Mouse (Mus musculus): ENCODE results near the gene Qdpr. TPM values are rescaled to one million over a fixed set of nuclear protein-coding genes. Genes with fewer than 3 reads are reported as not detected.
"Not testable (repeated sequence)": the region's sequence is repeated elsewhere in the genome, so short reads cannot be mapped to it uniquely, and the experiment has no call there.

Qdpr gene
- polyA plus RNA-seq, 1 experiment from 2014 or later, result 111 TPM

DNA sequence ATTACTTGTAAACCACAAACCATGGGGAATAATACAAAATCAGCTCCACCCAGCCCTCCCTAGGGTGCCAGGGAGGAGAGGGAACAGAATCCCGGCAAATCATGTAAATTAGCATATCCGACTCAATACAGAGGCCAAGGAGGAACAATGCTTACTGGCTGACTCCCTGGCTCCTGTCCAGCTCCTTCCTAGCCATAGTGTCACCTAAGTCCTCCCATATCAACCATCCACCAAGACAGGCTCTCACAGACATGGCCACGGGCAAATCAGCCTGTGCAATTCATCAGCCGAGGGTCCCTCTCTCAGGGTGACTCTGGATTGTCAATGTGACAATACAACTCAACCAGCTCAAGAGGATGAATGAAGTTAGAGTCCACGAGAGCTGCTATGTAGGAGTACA is 1.4 kb downstream of the Qdpr start:
- Histone ChIP-seq H3K4me2 (replicated peaks) (peak overlapping the region; percentile 95), H3K27ac (replicated peaks) (no peak overlapping the region), H3K36me3 (peaks cover 8% of the 10 kb centered on the region), H3K4me3 (peak overlapping the region; percentile 72), H3K4me1 (peaks cover 18% of the 10 kb centered on the region), H3K9me3 (no peaks in the 10 kb centered on the region), H3K27me3 (no peaks in the 10 kb centered on the region), H3K9ac (replicated peaks) (peak overlapping the region; percentile 72)
- no peak for ATAC-seq (ENCODE audit: low FRiP score, low read depth)
- WGBS, result 36% methylated on average over 5 of the region's 5 CpGs

DNA sequence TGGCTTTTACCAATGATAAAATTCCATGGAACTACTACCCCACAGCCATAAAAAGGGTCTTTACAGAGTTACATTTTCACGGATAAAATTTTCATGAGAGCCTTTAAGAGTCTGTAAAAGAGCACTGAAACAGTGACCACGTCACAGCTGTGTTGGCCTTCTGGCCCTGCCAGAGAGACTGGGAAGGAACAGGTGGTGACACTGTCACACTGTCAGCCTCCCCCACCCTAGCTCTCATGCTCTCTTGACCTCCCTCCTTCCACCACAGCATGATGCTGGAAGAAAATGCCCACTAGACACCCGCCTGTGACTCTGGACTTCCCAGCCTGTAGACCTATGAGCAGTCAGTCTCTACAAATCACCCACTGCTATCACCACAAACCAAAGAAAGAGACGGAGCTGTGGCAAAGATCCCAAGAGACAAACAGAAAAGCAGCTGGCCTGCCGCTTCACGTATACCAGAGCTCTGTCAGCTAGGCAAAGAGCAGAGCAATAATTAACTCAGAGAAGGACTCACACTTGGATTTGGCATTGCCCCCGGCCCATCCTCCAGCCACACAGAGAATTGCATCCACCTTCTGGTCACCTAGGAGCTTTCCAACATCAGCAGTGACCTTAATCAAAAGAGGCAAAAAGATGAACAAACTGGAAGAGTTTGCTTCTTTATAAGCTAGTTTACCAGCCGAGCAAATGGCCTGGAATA is 5.8 kb downstream of the Qdpr start:
- Histone ChIP-seq H3K9me3 (no peaks in the 10 kb centered on the region), H3K27ac (replicated peaks) (no peak overlapping the region), H3K4me2 (replicated peaks) (no peak overlapping the region), H3K9ac (replicated peaks) (no peak overlapping the region), H3K36me3 (peaks cover 18% of the 10 kb centered on the region), H3K4me1 (peaks cover 14% of the 10 kb centered on the region), H3K4me3 (no peak overlapping the region), H3K27me3 (no peaks in the 10 kb centered on the region)
- 91% methylated on average over 8 of the region's 8 CpGs for WGBS
- ATAC-seq (ENCODE audit: low FRiP score, low read depth), result no peak

DNA sequence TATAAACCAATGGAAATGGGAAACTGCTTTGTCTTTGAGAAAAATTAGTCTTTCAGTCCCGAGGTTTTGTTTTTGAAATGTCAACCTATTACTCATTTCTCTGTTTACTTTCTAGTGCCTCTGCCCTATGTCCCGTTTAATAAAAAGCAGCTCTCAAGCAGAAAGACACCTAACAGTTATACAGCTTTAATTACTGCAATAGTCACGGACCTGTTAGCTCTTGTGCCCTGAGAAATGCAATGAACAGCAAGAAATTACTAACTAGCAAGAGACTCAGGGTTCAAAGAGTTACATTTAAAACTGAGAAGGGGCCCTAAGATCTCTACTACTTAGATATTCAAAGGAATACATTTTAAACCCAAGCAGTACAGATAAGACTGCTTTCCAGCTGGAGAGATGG is 8.3 kb downstream of the Qdpr start:
- H3K4me1 ChIP-seq, result no peaks in the 10 kb centered on the region
- no peak for ATAC-seq (ENCODE audit: low FRiP score, low read depth)

DNA sequence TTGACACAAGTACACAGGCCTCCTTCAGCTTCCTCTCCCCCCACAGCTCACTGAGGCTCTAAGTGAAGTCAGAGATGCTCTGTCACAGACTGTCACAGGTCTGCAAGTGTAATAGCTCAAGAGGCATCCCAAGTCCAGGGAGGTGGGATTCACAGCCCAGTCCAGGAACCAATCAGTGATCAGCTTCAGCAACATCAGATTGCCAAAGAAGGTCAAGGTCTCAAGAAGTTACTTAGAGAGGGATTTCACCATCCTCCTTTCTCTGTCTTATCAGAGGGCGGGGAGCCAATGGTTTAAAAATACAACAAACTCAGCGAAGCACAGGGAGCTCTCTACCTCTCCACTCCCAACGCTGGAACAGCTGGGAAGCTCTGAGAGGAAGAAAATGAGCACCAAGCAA is 8.9 kb downstream of the Qdpr start:
- WGBS, result 84% methylated on average over 3 of the region's 3 CpGs
- Histone ChIP-seq H3K4me3 (no peak overlapping the region), H3K9ac (replicated peaks) (no peak overlapping the region), H3K27me3 (no peaks in the 10 kb centered on the region), H3K4me1 (no peaks in the 10 kb centered on the region), H3K4me2 (replicated peaks) (no peak overlapping the region), H3K27ac (replicated peaks) (no peak overlapping the region), H3K9me3 (no peaks in the 10 kb centered on the region), H3K36me3 (peaks cover 30% of the 10 kb centered on the region)
- no peak for ATAC-seq (ENCODE audit: low FRiP score, low read depth)

More for the DNA sequence above, 8.3 kb downstream of the Qdpr start:
- Histone ChIP-seq H3K27me3 (no peaks in the 10 kb centered on the region), H3K4me3 (no peak overlapping the region), H3K36me3 (peaks cover 30% of the 10 kb centered on the region), H3K27ac (replicated peaks) (no peak overlapping the region), H3K9ac (replicated peaks) (no peak overlapping the region), H3K9me3 (no peaks in the 10 kb centered on the region), H3K4me2 (replicated peaks) (no peak overlapping the region)
- WGBS, result 92% methylated on average over 3 of the region's 3 CpGs

DNA sequence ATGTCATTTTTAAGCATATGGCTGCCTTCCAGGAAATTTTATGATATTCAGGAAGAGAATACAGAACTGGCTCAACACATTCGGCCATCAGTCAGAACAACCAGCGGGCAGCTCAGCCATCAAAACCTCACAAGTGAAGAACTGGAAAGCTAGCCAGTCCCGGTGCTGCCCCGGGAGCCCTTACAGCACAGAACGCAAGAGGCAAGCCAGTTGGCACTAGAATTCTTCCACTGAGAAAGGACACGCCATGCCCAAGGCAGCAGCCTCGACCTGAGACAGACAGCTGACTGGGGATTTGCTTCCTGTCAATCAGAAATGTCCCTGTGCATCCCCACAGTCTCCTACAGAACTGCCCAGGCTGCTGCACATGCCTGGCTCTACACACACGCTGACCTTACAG is 11.7 kb downstream of the Qdpr start:
- ATAC-seq (ENCODE audit: low FRiP score, low read depth), result no peak
- Histone ChIP-seq H3K27ac (replicated peaks) (no peak overlapping the region), H3K9me3 (no peaks in the 10 kb centered on the region), H3K9ac (replicated peaks) (no peak overlapping the region), H3K36me3 (peaks cover 30% of the 10 kb centered on the region), H3K4me2 (replicated peaks) (no peak overlapping the region), H3K4me1 (no peaks in the 10 kb centered on the region), H3K27me3 (no peaks in the 10 kb centered on the region), H3K4me3 (no peak overlapping the region)
- 91% methylated on average over 8 of the region's 8 CpGs for WGBS

DNA sequence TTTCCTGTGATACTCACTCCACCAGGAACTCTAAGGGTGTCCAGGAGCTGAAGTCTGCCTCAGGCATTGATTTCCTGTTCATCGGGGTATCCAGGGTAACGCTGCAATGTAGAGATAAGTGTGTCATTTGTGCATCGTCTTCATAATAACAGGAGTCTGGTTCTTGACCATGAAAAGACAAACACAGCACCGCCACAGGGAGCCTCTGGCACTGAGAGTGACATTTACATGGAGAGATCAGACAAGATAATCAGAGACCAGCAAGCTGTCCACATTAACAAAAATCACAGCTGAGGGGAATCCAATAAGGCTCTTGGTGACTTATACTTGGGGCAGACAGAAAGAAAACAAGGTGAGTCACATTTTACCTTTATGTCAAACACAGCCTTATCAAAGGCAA is 12.2 kb downstream of the Qdpr start:
- ATAC-seq (ENCODE audit: low FRiP score, low read depth), result no peak; the same call in 1 of the 2 replicates
- Histone ChIP-seq H3K4me1 (no peaks in the 10 kb centered on the region), H3K36me3 (peaks cover 30% of the 10 kb centered on the region)

DNA sequence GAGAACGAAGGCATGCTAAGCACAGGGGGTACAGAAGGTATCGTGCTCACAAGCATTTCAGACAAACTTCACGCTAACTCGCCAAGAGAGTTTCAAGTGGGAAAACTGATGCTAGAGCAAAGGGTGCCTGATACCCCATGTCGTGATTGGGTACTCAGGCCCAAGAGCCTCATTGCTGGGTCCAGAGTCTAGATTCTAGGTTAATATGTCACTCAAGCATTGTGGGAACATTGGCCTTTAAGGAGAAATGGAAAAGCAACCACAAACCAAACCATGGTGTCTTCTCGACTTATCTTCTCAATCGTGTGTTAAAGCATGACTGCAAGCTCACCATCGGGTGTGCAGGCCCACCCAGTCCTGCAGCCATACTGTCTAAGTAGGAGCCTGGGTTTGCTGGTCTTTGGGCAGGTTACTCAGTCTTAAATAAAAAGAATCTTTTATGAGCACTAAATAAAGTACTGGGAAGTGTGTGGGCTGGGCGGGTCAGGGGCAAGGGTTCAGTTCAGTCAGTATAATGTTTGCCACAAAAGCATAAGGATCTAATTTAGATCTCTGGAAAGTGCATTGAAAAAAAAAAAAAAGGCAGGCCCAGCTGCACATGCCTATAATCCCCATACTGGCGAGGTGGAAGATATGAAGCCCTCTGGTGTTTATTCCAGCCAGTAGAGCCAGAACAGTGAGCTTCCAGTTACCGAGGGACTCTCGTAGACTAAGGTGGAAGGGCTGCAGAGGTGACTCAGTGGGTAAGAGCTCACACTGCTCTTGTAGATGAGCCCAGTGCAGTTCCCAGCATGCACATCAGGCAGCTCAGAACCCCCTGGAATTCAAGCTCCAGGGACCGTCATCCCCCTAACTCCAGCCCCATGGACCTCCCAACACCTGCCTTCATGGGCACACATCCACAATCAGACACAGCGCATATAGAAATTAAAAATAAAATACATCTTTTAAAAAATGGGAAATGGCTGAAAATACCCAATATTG is 13.8 kb downstream of the Qdpr start:
- no peak for ATAC-seq (ENCODE audit: low FRiP score, low read depth)
- H3K4me3 ChIP-seq, result no peak overlapping the region

More for the DNA sequence above, 12.2 kb downstream of the Qdpr start:
- no peaks in the 10 kb centered on the region for H3K27me3 ChIP-seq
- H3K27ac ChIP-seq (replicated peaks), result no peak overlapping the region
- H3K9me3 ChIP-seq, result no peaks in the 10 kb centered on the region
- no peak overlapping the region for H3K4me2 ChIP-seq (replicated peaks)
- H3K9ac ChIP-seq (replicated peaks), result no peak overlapping the region
- H3K4me3 ChIP-seq, result no peak overlapping the region
- WGBS, result 80% methylated on average over 4 of the region's 4 CpGs

DNA sequence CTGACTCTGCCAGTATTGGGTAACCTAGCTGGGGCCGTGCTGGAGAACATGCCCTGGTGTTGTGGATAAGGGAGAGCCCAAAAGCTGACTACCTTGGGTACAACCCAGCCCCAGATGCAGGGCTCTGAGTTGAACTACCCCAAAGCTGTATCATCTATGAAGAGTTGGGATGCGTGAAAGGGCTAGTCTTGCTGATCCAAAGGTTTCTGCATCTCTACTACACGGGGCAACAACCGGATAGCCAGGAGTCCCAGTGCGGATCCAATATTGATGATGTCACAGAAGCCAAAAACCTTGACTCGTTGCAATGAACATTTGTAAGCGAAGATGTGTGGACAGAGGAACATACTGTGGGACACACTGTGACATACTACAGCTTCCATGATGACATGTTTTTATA is 22.1 kb downstream of the Qdpr start:
- Histone ChIP-seq H3K36me3 (0 out of 2 replicates have a peak, but pooled peaks cover 3% of the 10 kb centered on the region), H3K4me2 (replicated peaks) (no peak overlapping the region), H3K9ac (replicated peaks) (no peak overlapping the region), H3K27ac (replicated peaks) (no peak overlapping the region), H3K4me3 (no peak overlapping the region), H3K4me1 (no peaks in the 10 kb centered on the region), H3K27me3 (no peaks in the 10 kb centered on the region), H3K9me3 (no peaks in the 10 kb centered on the region)
- WGBS, result 94% methylated on average over 7 of the region's 7 CpGs
- ATAC-seq (ENCODE audit: low FRiP score, low read depth), result no peak

More for the DNA sequence above, 13.8 kb downstream of the Qdpr start:
- Histone ChIP-seq H3K4me1 (no peaks in the 10 kb centered on the region), H3K27ac (replicated peaks) (no peak overlapping the region), H3K9ac (replicated peaks) (no peak overlapping the region), H3K4me2 (replicated peaks) (no peak overlapping the region), H3K36me3 (peaks cover 29% of the 10 kb centered on the region; the same call in 1 of the 2 replicates), H3K9me3 (no peaks in the 10 kb centered on the region), H3K27me3 (no peaks in the 10 kb centered on the region)
- WGBS, result 91% methylated on average over 14 of the region's 14 CpGs

DNA sequence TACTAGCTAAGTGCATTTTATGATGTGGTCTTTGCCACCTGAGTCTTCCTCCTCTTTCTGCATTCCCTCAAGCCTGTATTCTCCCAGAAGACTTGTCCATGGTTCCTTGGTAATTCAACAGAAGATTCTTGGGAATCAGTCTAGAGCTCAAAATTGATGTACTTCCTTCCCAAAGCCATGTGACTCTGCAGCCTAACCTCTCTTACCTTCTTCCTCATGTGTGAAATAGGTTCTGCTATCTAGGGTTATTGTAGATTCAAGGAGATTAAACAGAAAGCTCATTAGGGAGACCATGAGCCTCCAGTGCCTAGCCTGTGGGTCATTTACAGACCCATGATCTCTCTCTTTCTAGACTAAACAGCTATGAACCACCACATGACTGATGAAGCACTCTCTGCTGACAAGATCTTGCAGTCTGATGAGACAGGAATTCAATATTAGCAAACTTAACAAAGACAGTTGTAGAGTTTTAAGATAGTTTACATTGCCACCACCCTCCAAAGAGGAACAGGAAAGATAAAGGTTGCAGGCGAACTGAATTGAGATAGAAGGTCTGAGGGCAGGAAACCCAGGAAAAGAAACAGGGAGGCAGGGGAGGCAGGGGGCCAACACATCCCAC is 23.5 kb downstream of the Qdpr start:
- 91% methylated on average over 1 of the region's 1 CpGs for WGBS
- Histone ChIP-seq H3K4me1 (no peaks in the 10 kb centered on the region), H3K9me3 (no peaks in the 10 kb centered on the region), H3K4me2 (replicated peaks) (no peak overlapping the region), H3K9ac (replicated peaks) (no peak overlapping the region), H3K27me3 (no peaks in the 10 kb centered on the region), H3K36me3 (no peaks in the 10 kb centered on the region), H3K27ac (replicated peaks) (no peak overlapping the region), H3K4me3 (no peak overlapping the region)
- no peak for ATAC-seq (ENCODE audit: low FRiP score, low read depth)

DNA sequence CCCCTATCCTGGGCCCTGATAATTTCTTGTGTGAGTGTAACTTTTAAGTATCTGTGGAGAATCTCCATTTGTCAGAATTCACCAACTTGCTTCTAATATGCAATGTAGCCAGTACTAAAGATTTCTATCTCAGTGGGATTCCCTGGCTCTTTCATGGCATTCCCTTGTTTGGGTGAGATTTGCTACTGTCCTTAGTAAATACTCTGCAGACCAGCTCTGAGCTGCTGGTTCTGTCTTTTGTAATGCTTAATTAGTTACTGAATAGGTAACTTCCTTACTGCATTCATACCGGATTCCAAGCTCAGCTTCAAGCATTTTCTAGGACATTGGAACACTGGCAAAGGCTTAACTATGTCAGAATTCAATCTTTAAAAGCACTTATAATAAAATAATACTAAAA is 24.3 kb downstream of the Qdpr start:
- not testable (repeated sequence) for ATAC-seq (ENCODE audit: low FRiP score, low read depth); H3K4me1 ChIP-seq; H3K4me3 ChIP-seq; H3K27me3 ChIP-seq; H3K9me3 ChIP-seq; H3K4me2 ChIP-seq (replicated peaks); H3K9ac ChIP-seq (replicated peaks); H3K27ac ChIP-seq (replicated peaks); H3K36me3 ChIP-seq
- 37% methylated on average over 1 of the region's 1 CpGs for WGBS

DNA sequence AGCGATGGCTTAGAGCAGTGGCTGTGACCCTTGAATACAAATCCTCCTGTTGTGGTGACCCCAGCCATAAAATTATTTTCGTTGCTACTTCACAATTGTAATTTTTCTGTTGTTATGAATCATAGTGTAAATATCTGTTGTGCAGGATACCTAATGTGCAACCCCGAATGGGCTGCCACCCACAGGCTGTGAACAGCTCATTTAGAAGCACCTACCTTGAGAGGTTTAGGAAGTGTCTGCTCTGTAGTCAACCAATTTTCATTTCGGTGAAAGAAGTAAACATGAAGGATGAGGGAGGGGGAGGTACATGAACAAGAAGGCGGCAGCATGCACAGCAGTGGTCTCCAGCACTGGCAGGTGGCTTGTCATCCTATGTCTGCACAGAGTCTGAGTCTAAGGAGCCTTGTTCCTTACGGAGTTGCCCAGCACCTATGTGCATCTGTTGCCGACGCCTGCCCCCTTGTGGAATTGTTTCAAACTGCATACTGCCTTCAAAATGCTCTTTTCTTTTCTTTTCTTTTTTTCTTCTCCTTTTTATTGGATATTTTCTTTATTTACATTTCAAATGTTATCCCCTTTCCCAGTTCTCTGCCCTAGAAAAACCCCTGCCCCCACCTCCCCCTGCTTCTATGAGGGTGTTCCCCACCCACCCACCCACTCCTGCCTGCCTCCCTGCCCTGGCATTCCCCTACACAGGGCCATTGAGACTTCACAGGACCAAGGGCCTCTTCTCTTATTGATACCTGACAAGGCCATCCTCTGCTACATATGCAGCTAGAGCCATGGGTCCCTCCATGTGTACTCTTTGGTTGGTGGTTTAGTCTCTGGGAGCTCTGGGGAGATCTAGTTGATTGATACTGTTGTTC is 25.8 kb downstream of the Qdpr start:
- 49% methylated on average over 8 of the region's 8 CpGs for WGBS
- Histone ChIP-seq H3K4me1 (no peaks in the 10 kb centered on the region), H3K9ac (replicated peaks) (no peak overlapping the region), H3K9me3 (no peaks in the 10 kb centered on the region), H3K36me3 (no peaks in the 10 kb centered on the region), H3K27ac (replicated peaks) (no peak overlapping the region), H3K4me3 (no peak overlapping the region), H3K27me3 (no peaks in the 10 kb centered on the region), H3K4me2 (replicated peaks) (no peak overlapping the region)
- ATAC-seq (ENCODE audit: low FRiP score, low read depth), result peak; percentile 84

Measured in midbrain, embryonic 12.5 days (tissue).